Mouse (Mus musculus): Measurements from ENCODE around the gene Asl.

- TF ChIP-seq POLR2A (IDR thresholded peaks at IDR 0.05; ENCODE audit: insufficient read depth, low read depth, low read length) (no peak), CTCF (IDR thresholded peaks at IDR 0.05) (no peak), EP300 (IDR thresholded peaks at IDR 0.05; ENCODE audit: insufficient read depth, low read depth, low read length) (no peak)
Measured at GRCm38 (mm10) chr5:129989376-129989775, 39.7 kb downstream of the Asl start.

Data from heart, adult 2 months (tissue).